Mouse (Mus musculus) stomach, postnatal 0 days (tissue): ENCODE data around the gene Atp1a2. TPM values are rescaled to one million over a fixed set of nuclear protein-coding genes. Genes with fewer than 3 reads are reported as not detected.
A peak's percentile ranks its signal among the peaks of the same experiment; 100 is the strongest.

ENCODE experiments used
- ATAC-seq: fragments of 200-750 bp; cut with Nextera tagmentation; 2 replicates; pipeline ENCODE4 v1.8.0; 2017; ENCODE audit not compliant: low FRiP score, low TSS enrichment
- DNase-seq: peaks from one replicate; pipeline ENCODE4 v3.0.0-alpha.2; 2016; ENCODE audit warnings: low spot score
- H3K27ac ChIP-seq: fragments of 300-500 bp; sonication (generic); replicated peaks from 2 replicates; pipeline ENCODE4 v1.5.1; 2014; ENCODE audit warnings: mild to moderate bottlenecking, control low read depth
- H3K27me3 ChIP-seq: fragments of 300-500 bp; sonication (generic); 2 replicates; pipeline ENCODE4 v1.6.1; 2014; ENCODE audit warnings: low read length; ENCODE audit not compliant: control insufficient read depth, insufficient read depth
- H3K36me3 ChIP-seq: fragments of 300-500 bp; sonication (generic); 2 replicates; pipeline ENCODE4 v1.6.1; 2014; ENCODE audit warnings: low read length, mixed read lengths; ENCODE audit not compliant: control insufficient read depth, insufficient read depth
- H3K4me1 ChIP-seq: fragments of 300-500 bp; sonication (generic); replicated peaks from 2 replicates; pipeline ENCODE4 v1.6.1; 2014; ENCODE audit warnings: antibody characterized with exemption; ENCODE audit not compliant: control insufficient read depth, insufficient read depth
- H3K4me2 ChIP-seq: fragments of 300-500 bp; sonication (generic); replicated peaks from 2 replicates; pipeline ENCODE4 v1.6.1; 2014; ENCODE audit warnings: low read depth, mild to moderate bottlenecking, control low read depth, moderate library complexity
- H3K4me3 ChIP-seq: fragments of 300-500 bp; sonication (generic); 2 replicates; pipeline ENCODE4 v1.5.1; 2014; ENCODE audit warnings: low read depth, low read length, control low read depth
- H3K9ac ChIP-seq: fragments of 300-500 bp; sonication (generic); 2 replicates; pipeline ENCODE4 v1.6.1; 2014; ENCODE audit warnings: mild to moderate bottlenecking, low read length, control low read depth, mixed read lengths
- H3K9me3 ChIP-seq: fragments of 300-500 bp; sonication (generic); 2 replicates; pipeline ENCODE4 v1.6.1; 2016; ENCODE audit warnings: low read length; ENCODE audit not compliant: control insufficient read depth
- CTCF ChIP-seq: IDR thresholded peaks from 2 replicates; pipeline ENCODE4 v1.5.1; 2016; ENCODE audit warnings: antibody characterized with exemption, low read depth, mild to moderate bottlenecking, moderate library complexity
- EP300 ChIP-seq: optimal IDR thresholded peaks from 2 replicates; pipeline ENCODE3; 2016; ENCODE audit warnings: antibody characterized with exemption
- WGBS: fragments of 180-500 bp; shearing (Covaris S2); extraction: QIAGEN DNeasy Blood & Tissue Kit; methylation state at CpG from one replicate; pipeline ENCODE4 v1.1.7; 2014; 5-methylcytosine and 5-hydroxymethylcytosine counted together
- polyA plus RNA-seq: library from polyadenylated mRNA; unstranded; fragments of >200 nt; fragmentation: Nextera tagmentation; extraction: Ambion mirVana; gene quantifications from 2 replicates; pipeline ENCODE4 v1.2.1, GENCODE M21; 2015

Atp1a2 gene
- polyA plus RNA-seq, 1 experiment from 2014 or later = 3.1 TPM

- Histone ChIP-seq H3K9me3 (no peaks in the 10 kb centered on the region), H3K4me2 (no peak overlapping the region), H3K27ac (no peak overlapping the region), H3K4me3 (no peak overlapping the region), H3K4me1 (no peaks in the 10 kb centered on the region), H3K27me3 (no peaks in the 10 kb centered on the region), H3K36me3 (no peaks in the 10 kb centered on the region), H3K9ac (no peak overlapping the region)
- 83% methylated on average over 2 of the region's 2 CpGs for WGBS
- ATAC-seq (no peak), DNase-seq (no peak)
- TF ChIP-seq EP300 = no peak
- no peak for TF ChIP-seq CTCF
Observed at GRCm38 (mm10) chr1:172305153-172305552, 7.3 kb upstream of the Atp1a2 start.

DNA sequence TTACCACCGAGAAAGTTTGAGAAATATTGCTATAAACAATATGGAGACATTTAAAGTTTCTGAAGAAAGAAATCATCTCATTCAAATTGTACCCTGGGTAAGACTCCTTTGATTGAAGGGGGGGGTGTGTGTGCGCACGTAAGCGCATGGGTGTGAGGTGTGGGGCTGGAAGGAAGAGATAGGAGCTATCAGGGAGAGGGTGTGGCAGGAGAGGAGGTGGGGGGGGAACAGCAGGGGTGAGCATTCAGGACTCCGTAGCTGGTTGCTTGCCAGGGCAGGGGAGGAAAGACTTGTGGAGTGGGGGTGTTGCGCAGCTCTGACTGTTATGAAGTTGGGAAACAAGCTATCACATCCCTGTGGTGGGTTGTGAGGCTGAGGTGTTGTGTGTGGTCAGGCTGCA, 6.6 kb upstream of the Atp1a2 start:
- no peak for ATAC-seq
- DNase-seq = no peak
- no peaks in the 10 kb centered on the region for H3K36me3 ChIP-seq
- H3K9ac ChIP-seq = no peak overlapping the region
- no peak overlapping the region for H3K4me2 ChIP-seq
- H3K27ac ChIP-seq = no peak overlapping the region
- H3K9me3 ChIP-seq = no peaks in the 10 kb centered on the region
- no peaks in the 10 kb centered on the region for H3K4me1 ChIP-seq
- H3K27me3 ChIP-seq = no peaks in the 10 kb centered on the region
- no peak for TF ChIP-seq CTCF
- no peak for TF ChIP-seq EP300
- H3K4me3 ChIP-seq = no peak overlapping the region
- 65% methylated on average over 6 of the region's 6 CpGs for WGBS

GRCm38 (mm10) chr1:172302851-172303250, 5.0 kb upstream of the Atp1a2 start:
- Histone ChIP-seq H3K4me3 (no peak overlapping the region), H3K27ac (no peak overlapping the region), H3K36me3 (no peaks in the 10 kb centered on the region), H3K9ac (no peak overlapping the region), H3K4me2 (no peak overlapping the region), H3K4me1 (no peaks in the 10 kb centered on the region), H3K27me3 (no peaks in the 10 kb centered on the region), H3K9me3 (no peaks in the 10 kb centered on the region)
- 31% methylated on average over 6 of the region's 6 CpGs for WGBS
- DNase-seq = no peak
- TF ChIP-seq EP300 = no peak
- TF ChIP-seq CTCF = no peak
- no peak for ATAC-seq

DNA sequence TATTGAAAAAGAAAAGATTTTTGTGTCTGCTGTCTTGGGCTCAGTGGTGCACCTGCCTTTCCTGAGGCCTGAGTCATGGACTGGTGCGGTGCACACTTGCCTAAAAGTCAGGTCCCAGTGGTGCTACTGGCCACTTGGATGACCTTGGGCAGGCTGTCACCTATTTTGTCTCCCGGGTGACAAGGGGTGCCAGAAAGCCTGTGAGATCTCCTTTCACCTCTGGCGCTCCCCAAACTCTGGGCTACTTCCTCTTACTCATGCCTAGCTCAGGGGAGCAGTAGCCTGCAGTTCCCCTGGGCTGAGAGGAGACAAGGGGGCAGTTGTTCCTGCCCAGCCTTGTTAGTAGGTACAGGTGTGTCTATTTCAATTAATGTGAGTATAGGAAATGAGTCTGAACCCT, 4.4 kb upstream of the Atp1a2 start:
- ATAC-seq (no peak), DNase-seq (no peak)
- Histone ChIP-seq H3K4me2 (no peak overlapping the region), H3K36me3 (no peaks in the 10 kb centered on the region), H3K9ac (no peak overlapping the region), H3K27me3 (no peaks in the 10 kb centered on the region), H3K27ac (no peak overlapping the region), H3K4me3 (no peak overlapping the region), H3K9me3 (no peaks in the 10 kb centered on the region), H3K4me1 (no peaks in the 10 kb centered on the region)
- WGBS = 63% methylated on average over 3 of the region's 3 CpGs
- no peak for TF ChIP-seq CTCF
- TF ChIP-seq EP300 = no peak

DNA sequence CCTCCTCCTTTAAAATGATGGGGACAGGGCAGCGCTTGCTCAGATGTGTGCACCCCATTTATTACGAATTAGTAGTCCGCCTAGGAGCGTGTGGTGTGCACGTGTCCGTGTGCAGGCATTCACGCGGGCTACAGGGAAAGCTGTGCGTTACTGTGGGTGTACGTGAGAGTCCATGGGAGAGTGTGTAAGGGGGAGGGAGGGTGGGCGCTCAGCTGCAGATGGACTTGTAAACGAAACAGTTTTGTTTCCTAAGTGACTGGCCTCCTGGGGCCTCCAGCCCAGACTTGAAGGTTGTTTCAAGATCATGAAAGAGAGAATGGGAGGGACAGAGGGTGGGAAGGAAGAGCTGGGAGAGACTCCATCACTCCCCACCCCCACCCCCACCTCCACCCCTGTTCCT, 3.3 kb upstream of the Atp1a2 start:
- Histone ChIP-seq H3K27me3 (no peaks in the 10 kb centered on the region), H3K4me3 (no peak overlapping the region), H3K36me3 (no peaks in the 10 kb centered on the region), H3K9ac (no peak overlapping the region), H3K4me1 (no peaks in the 10 kb centered on the region), H3K9me3 (no peaks in the 10 kb centered on the region), H3K27ac (no peak overlapping the region), H3K4me2 (no peak overlapping the region)
- WGBS = 46% methylated on average over 12 of the region's 12 CpGs
- no peak for TF ChIP-seq CTCF
- TF ChIP-seq EP300 = no peak
- no peak for DNase-seq
- no peak; the same call in 1 of the 2 replicates for ATAC-seq

GRCm38 (mm10) chr1:172300247-172300646, 2.4 kb upstream of the Atp1a2 start:
- H3K4me1 ChIP-seq = no peaks in the 10 kb centered on the region; the same call in 1 of the 2 replicates
- TF ChIP-seq CTCF (0 out of 2 replicates have a peak, but pooled peaks have one; percentile 4), EP300 (no peak)
- no peak for DNase-seq
- no peaks in the 10 kb centered on the region for H3K9me3 ChIP-seq
- no peak overlapping the region for H3K9ac ChIP-seq
- no peak overlapping the region for H3K27ac ChIP-seq
- no peaks in the 10 kb centered on the region for H3K27me3 ChIP-seq
- no peak overlapping the region for H3K4me3 ChIP-seq
- no peak overlapping the region for H3K4me2 ChIP-seq
- H3K36me3 ChIP-seq = no peaks in the 10 kb centered on the region
- WGBS = 69% methylated on average over 5 of the region's 5 CpGs
- ATAC-seq = no peak
